Mouse (Mus musculus) kidney, postnatal 0 days (tissue): ENCODE results near the gene Vsig10. TPM values are rescaled to one million over a fixed set of nuclear protein-coding genes. Genes with fewer than 3 reads are reported as not detected.

Experiments used
- ATAC-seq: fragments of 200-750 bp; cut with Nextera tagmentation; replicated peaks from 2 replicates; pipeline ENCODE4 v1.8.0; 2017; ENCODE audit warnings: low read depth, moderate number of reproducible peaks, moderate TSS enrichment, moderate library complexity; ENCODE audit not compliant: low FRiP score
- DNase-seq: peaks from one replicate; pipeline ENCODE4 v3.0.0-alpha.2; 2016; ENCODE audit warnings: low spot score
- H3K27ac ChIP-seq: fragments of 300-500 bp; sonication (generic); 2 replicates; pipeline ENCODE4 v1.5.1; 2014; ENCODE audit warnings: mild to moderate bottlenecking
- H3K27me3 ChIP-seq: fragments of 300-500 bp; sonication (generic); 2 replicates; pipeline ENCODE4 v1.6.1; 2014; ENCODE audit warnings: low read length, mixed read lengths; ENCODE audit not compliant: insufficient read depth
- H3K36me3 ChIP-seq: fragments of 300-500 bp; sonication (generic); 2 replicates; pipeline ENCODE4 v1.6.1; 2014; ENCODE audit warnings: low read length, mixed read lengths; ENCODE audit not compliant: insufficient read depth
- H3K4me1 ChIP-seq: fragments of 300-500 bp; sonication (generic); replicated peaks from 2 replicates; pipeline ENCODE4 v1.6.1; 2014; ENCODE audit warnings: antibody characterized with exemption, low read length, mixed read lengths; ENCODE audit not compliant: insufficient read depth
- H3K4me2 ChIP-seq: fragments of 300-500 bp; sonication (generic); 2 replicates; pipeline ENCODE4 v1.6.1; 2014; ENCODE audit warnings: mild to moderate bottlenecking, low read length, moderate library complexity, mixed read lengths
- H3K4me3 ChIP-seq: fragments of 300-500 bp; sonication (generic); replicated peaks from 2 replicates; pipeline ENCODE4 v1.5.1; 2014; ENCODE audit warnings: low read depth, low read length
- H3K9ac ChIP-seq: fragments of 300-500 bp; sonication (generic); 2 replicates; pipeline ENCODE4 v1.6.1; 2014; ENCODE audit warnings: low read depth, low read length
- H3K9me3 ChIP-seq: fragments of 300-500 bp; sonication (generic); replicated peaks from 2 replicates; pipeline ENCODE4 v1.6.1; 2016; ENCODE audit warnings: low read length, inconsistent platforms, mixed read lengths
- CTCF ChIP-seq: IDR thresholded peaks from 2 replicates; pipeline ENCODE4 v1.5.1; 2016; ENCODE audit warnings: antibody characterized with exemption, low read depth, mild to moderate bottlenecking, moderate library complexity
- WGBS: fragments of 180-500 bp; shearing (Covaris S2); extraction: QIAGEN DNeasy Blood & Tissue Kit; methylation state at CpG from one replicate; pipeline ENCODE4 v1.1.7; 2014; 5-methylcytosine and 5-hydroxymethylcytosine counted together
- polyA plus RNA-seq: library from polyadenylated mRNA; unstranded; fragments of >200 nt; fragmentation: Nextera tagmentation; extraction: Ambion mirVana; gene quantifications from 2 replicates; pipeline ENCODE4 v1.2.1, GENCODE M21; 2015

The Vsig10 gene
- polyA plus RNA-seq, 1 experiment from 2014 or later = 9.5 TPM

- Histone ChIP-seq H3K4me3 (no peak overlapping the region), H3K9me3 (no peaks in the 10 kb centered on the region), H3K27me3 (no peaks in the 10 kb centered on the region), H3K9ac (no peak overlapping the region), H3K4me1 (peaks cover 42% of the 10 kb centered on the region), H3K27ac (peak overlapping the region; percentile 82), H3K4me2 (peak overlapping the region; percentile 28), H3K36me3 (peaks cover 11% of the 10 kb centered on the region; the same call in 1 of the 2 replicates)
- ATAC-seq (no peak), DNase-seq (peak; percentile 56)
- TF ChIP-seq CTCF = no peak
- 32% methylated on average over 13 of the region's 13 CpGs for WGBS
Observed at GRCm38 (mm10) chr5:117360228-117360515, 41.3 kb downstream of the Vsig10 start.

- peak; percentile 70 for DNase-seq
- TF ChIP-seq CTCF = no peak
- H3K4me3 ChIP-seq = no peak overlapping the region
- H3K9me3 ChIP-seq = no peaks in the 10 kb centered on the region
- H3K4me1 ChIP-seq = peaks cover 42% of the 10 kb centered on the region
- H3K4me2 ChIP-seq = peak overlapping the region; percentile 28; the same call in 1 of the 2 replicates
- peak; percentile 65 for ATAC-seq
- H3K27ac ChIP-seq = peak overlapping the region; percentile 82
- H3K9ac ChIP-seq = 0 out of 2 replicates have a peak overlapping the region, but pooled peaks have one; percentile 0
- H3K36me3 ChIP-seq = peaks cover 17% of the 10 kb centered on the region; the same call in 1 of the 2 replicates
- WGBS = 31% methylated on average over 13 of the region's 13 CpGs
- no peaks in the 10 kb centered on the region for H3K27me3 ChIP-seq
Observed at GRCm38 (mm10) chr5:117360631-117361541, 42.0 kb downstream of the Vsig10 start.

DNA sequence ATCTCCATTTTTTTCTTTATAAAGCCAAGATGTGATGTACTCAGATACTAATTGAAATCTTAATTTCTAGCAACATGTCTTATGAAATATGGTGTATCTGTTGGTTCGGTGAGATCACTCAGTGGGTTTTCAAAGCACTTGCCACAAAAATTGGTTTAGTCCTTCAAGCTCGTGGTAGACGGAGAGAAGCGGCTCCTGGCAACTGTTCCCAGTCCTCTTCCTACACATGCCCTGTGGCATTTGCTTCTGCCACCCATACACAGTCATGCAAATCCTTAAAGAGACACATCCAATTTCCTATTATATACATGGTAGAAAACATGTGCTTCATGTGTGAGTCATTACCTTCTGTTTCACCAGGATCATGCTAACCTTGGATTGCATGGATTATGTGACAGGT is 42.7 kb downstream of the Vsig10 start:
- no peak for ATAC-seq
- Histone ChIP-seq H3K27me3 (no peaks in the 10 kb centered on the region), H3K4me1 (peaks cover 42% of the 10 kb centered on the region), H3K27ac (peak overlapping the region; percentile 82), H3K4me2 (no peak overlapping the region), H3K9me3 (no peaks in the 10 kb centered on the region), H3K9ac (no peak overlapping the region), H3K4me3 (no peak overlapping the region), H3K36me3 (peaks cover 18% of the 10 kb centered on the region; the same call in 1 of the 2 replicates)
- no peak for TF ChIP-seq CTCF
- DNase-seq = no peak
- 49% methylated on average over 4 of the region's 4 CpGs for WGBS

GRCm38 (mm10) chr5:117363066-117363782 is 44.3 kb downstream of the Vsig10 start:
- no peaks in the 10 kb centered on the region for H3K27me3 ChIP-seq
- no peaks in the 10 kb centered on the region for H3K9me3 ChIP-seq
- H3K9ac ChIP-seq = no peak overlapping the region
- H3K4me1 ChIP-seq = peaks cover 42% of the 10 kb centered on the region
- H3K36me3 ChIP-seq = peaks cover 18% of the 10 kb centered on the region; the same call in 1 of the 2 replicates
- TF ChIP-seq CTCF = 0 out of 2 replicates have a peak, but pooled peaks have one; percentile 5
- peak; percentile 70 for DNase-seq
- H3K4me2 ChIP-seq = peak overlapping the region; percentile 16; the same call in 1 of the 2 replicates
- peak; percentile 29 for ATAC-seq
- no peak overlapping the region for H3K4me3 ChIP-seq
- 32% methylated on average over 15 of the region's 15 CpGs for WGBS
- H3K27ac ChIP-seq = peak overlapping the region; percentile 75

DNA sequence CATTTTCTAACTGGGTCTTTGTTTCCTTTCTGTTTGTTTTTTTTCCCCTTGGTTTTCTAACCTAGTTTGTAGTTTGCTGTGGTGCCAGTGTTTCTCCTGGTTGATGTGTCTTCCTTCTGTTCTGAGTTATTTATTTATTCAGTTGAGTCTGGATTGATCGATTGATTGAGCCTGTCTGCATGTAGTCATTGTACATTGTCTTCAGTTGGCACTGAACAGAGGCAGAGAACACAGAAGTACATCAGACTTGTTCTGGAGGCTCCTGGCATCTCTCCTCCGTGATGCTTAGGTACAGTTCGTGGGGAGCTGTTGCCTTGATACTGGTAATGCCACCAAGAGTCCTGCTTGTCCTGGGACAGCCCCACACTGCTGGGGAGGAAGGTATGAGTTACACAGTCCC is 45.9 kb downstream of the Vsig10 start:
- Histone ChIP-seq H3K9me3 (no peaks in the 10 kb centered on the region), H3K4me1 (peaks cover 32% of the 10 kb centered on the region), H3K36me3 (peaks cover 28% of the 10 kb centered on the region), H3K27ac (no peak overlapping the region), H3K9ac (no peak overlapping the region), H3K4me3 (no peak overlapping the region), H3K4me2 (no peak overlapping the region), H3K27me3 (no peaks in the 10 kb centered on the region)
- no peak for ATAC-seq
- DNase-seq = no peak
- TF ChIP-seq CTCF = no peak
- whole genome bisulfite sequencing = 86% methylated on average over 3 of the region's 3 CpGs

- Histone ChIP-seq H3K9ac (no peak overlapping the region), H3K4me1 (peaks cover 24% of the 10 kb centered on the region), H3K36me3 (peaks cover 38% of the 10 kb centered on the region), H3K9me3 (no peaks in the 10 kb centered on the region), H3K27ac (peak overlapping the region; percentile 42; the same call in 1 of the 2 replicates), H3K4me2 (no peak overlapping the region), H3K27me3 (no peaks in the 10 kb centered on the region), H3K4me3 (no peak overlapping the region)
- ATAC-seq (peak; percentile 69), DNase-seq (no peak)
- no peak for TF ChIP-seq CTCF
- 90% methylated on average over 13 of the region's 13 CpGs for WGBS
Observed at GRCm38 (mm10) chr5:117365904-117366561, 47.1 kb downstream of the Vsig10 start.
